Mouse (Mus musculus): Measurements from ENCODE around the gene Gm11937.
"Not testable (repeated sequence)": the region's sequence is repeated elsewhere in the genome, so short reads cannot be mapped to it uniquely, and the experiment has no call there.

The Gm11937 gene

DNA sequence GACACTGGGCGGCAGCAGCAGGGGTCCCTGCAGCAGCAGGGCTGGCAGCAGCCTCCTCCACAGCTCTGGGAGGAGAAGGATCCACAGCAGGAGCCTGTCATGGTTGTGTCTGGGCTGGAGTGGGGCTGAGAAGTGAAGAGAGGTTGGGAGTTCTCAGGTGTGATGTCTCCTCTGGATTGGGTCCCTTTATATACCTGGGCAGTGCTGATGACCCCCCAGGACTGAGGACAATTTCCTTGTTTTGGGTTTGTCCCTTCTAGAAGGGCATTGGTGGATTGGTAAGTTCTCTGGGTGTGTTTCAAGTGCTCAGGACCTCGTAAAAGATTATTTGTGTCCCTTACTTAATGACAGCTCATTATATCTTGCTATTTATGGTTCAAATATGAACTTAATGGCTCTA, at the start of gene Gm11937:
TSS of gene Gm11937 (minus strand) at position 101 of the 400 bp plus-strand sequence.
- not testable (repeated sequence) for DNase-seq (ENCODE audit: low spot score)

GRCm38 (mm10) chr11:99659256-99659655, 49.3 kb upstream of the Gm11937 start:
- DNase-seq (ENCODE audit: low spot score) = no peak

- DNase-seq (ENCODE audit: low spot score) = not testable (repeated sequence)
Observed at GRCm38 (mm10) chr11:99658467-99659010, 48.5 kb upstream of the Gm11937 start, which contains the start of gene Gm11563. Gene Gm11563 (minus strand): TSS chr11:99658960.

GRCm38 (mm10) chr11:99657051-99657450, 47.1 kb upstream of the Gm11937 start:
- no peak for DNase-seq (ENCODE audit: low spot score)

DNA sequence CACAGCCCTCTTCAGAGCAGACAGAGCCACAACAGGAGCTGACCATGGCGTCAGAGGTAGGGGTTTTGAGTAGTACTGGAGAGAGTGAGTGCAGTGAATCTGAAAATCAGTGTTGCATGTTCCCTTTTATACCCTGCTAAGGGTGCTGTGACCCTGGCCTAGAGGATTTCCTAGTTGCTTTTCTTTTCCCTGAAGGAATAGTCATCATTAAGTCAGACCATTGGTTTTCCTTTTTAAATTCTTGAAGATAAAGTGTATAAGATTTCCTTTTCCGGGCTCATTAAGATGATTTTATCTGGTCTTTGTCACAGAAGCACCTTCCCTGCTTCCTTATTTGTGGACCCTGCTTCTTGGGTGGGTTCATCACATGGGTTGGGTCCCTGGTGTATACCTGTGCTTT, 40.1 kb upstream of the Gm11937 start, which contains the start of gene Gm11555:
TSS of gene Gm11555 (minus strand) at position 101 of the 400 bp plus-strand sequence.
- DNase-seq (ENCODE audit: low spot score) = no peak

DNA sequence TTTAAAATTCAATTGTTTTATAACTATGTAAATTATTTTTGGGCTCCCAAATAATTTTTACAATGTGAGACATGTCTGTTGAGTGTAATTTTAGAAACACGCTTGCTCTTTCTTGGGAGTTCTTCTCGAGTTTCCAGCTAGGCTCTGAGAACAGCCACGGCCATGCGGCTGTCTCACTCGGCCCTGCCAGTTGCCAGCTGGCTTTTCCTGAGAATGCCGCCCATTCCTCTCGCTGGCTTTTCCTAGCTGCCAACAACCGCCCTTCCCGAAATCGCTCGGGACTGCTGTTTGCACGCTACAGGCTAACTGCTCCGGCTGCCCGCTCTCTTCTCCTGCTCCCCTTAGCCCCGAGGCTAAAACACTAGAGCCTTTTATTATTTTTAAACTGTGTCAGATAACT, 36.5 kb upstream of the Gm11937 start:
- DNase-seq (ENCODE audit: low spot score) = no peak

DNA sequence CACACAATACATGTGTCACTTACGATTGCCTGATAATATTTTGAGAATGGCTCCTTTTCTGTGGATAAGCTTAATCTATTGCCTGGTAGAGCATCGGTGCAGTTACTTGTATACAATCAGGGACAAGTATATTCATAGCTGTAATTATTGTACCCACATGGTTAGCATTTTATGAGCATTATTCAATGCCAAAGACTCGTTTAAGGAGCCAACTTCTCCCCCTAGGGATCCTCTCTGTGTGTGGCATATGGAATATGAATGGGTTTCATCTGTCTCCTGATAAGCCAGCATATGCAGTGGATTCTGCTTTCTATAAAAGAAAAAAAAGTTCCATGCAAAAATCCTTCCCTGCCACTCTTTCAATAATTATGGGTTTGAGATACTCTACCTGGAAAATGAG, 34.4 kb upstream of the Gm11937 start:
- DNase-seq (ENCODE audit: low spot score) = no peak

DNA sequence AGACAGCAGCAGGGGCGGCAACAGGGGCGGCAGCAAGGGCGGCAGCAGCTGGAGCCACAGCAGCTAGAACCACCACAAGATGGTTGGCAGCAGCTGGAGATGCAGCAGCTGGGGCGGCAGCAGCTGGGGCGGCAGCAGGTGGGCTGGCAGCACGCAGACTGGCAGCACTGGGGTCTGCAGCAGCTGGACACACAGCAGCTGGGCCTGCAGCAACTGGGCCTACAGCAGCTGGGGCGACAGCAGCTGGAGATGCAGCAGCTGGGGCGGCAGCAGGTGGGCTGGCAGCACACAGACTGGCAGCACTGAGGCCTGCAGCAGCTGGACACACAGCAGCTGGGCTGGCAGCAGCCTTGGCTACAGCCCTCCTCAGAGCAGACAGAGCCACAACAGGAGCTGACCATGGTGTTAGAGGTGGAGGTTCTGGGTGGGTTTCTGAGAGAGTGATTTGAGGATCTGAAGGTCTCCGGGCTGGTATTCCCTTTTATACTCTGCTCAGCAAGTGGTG, 33.7 kb upstream of the Gm11937 start, which contains the start of gene Krtap4-7:
TSS of gene Krtap4-7 (minus strand) at position 455 of the 505 bp plus-strand sequence.
- DNase-seq (ENCODE audit: low spot score) = not testable (repeated sequence)

GRCm38 (mm10) chr11:99640926-99641325, 30.9 kb upstream of the Gm11937 start:
- no peak for DNase-seq (ENCODE audit: low spot score)

DNA sequence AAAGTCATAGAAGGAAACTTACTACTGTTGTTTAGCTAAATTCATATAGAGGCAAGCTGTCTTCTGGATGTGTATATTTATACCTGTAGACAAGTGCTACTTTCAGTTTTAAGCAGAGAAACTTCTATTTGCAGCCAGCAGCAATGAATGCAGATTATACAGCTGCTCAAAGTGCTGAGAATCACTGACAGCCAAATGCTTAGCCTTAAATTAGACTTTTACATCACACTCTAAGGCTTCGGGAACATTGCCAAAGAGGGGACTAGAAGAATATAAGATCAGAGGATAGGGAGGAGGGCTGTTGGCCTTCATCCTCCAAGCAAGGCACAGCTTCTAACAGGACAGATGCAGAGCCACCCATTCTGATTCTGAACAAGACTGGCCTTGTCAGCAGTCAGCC, 27.1 kb upstream of the Gm11937 start:
- no peak for DNase-seq (ENCODE audit: low spot score)

GRCm38 (mm10) chr11:99634653-99635134, 24.7 kb upstream of the Gm11937 start, which contains the start of gene Krtap4-2:
Gene Krtap4-2 (minus strand): TSS chr11:99635084.
- DNase-seq (ENCODE audit: low spot score) = no peak

DNA sequence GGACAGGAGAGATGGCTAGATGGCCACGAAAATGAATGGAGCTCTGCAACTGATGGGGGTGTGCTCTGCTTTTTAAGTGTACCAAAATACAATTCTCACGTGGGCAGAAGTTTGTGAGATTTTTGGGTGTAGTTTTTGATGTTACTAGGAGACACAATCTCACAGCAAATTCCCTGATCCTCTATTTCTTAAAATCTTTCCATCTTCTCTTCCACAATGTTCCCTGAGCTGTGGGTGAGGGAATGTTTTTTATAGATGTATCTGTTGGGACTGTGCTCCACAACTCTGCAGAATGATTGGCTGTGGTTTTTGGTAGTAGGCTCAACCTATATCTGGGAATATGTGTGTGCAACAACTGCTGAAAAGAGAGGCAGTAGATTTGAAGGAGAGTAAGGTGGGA, 23.3 kb upstream of the Gm11937 start:
- DNase-seq (ENCODE audit: low spot score) = no peak

DNA sequence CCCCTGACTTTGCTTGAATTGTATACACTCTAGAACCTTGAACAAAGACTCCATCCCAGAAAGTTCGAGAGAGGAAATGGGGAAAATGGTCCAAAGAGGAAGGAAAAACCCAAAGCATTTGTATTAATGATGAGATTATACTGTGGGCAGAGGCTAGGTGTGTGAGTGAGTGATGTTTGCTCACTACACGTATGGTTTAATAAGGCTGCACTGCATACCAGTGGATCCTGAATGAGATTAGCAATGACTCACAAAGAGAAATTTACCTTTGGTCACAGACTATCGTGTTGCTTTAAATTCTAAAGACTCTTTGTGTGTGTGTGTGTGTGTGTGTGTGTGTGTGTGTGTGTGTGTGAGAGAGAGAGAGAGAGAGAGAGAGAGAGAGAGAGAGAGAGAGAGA, 20.9 kb upstream of the Gm11937 start:
- DNase-seq (ENCODE audit: low spot score) = no peak

- no peak for DNase-seq (ENCODE audit: low spot score)
Observed at GRCm38 (mm10) chr11:99628138-99628537, 18.1 kb upstream of the Gm11937 start, which contains the start of gene Krtap4-1. Gene Krtap4-1 (minus strand): TSS chr11:99628238.

GRCm38 (mm10) chr11:99620335-99620734, 10.3 kb upstream of the Gm11937 start, which contains the start of gene Gm11562:
Gene Gm11562 (minus strand): TSS chr11:99620435.
- no peak for DNase-seq (ENCODE audit: low spot score)

DNA sequence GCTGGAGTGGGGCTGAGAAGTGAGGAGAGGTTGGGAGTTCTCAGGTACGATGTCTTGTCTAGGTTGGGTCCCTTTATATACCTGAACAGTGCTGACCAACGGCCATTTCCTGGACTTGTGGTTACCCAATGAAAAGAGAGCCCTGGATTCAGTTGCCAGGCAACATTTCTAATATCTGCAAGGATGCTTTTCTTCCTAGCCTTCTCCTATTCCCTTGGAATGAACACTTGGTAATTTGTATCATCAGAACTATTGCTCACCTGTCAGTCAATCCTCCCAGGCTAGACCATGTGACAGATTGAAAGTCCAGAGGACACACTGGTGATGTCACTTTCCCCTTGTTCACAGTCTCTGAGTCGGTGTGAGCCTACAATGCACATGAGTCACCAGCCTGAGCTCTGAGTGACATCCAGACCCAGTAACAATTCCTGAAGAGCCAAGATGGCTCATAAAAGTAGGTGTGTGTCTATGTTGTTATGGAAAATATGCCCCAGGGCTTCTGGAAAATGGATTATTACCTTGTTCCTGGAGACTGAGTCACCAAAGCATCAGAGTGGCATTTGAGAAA, 4.9 kb upstream of the Gm11937 start, which contains the start of gene Krtap2-4:
TSS of gene Krtap2-4 (minus strand) at position 51 of the 568 bp plus-strand sequence.
- no peak for DNase-seq (ENCODE audit: low spot score)

DNA sequence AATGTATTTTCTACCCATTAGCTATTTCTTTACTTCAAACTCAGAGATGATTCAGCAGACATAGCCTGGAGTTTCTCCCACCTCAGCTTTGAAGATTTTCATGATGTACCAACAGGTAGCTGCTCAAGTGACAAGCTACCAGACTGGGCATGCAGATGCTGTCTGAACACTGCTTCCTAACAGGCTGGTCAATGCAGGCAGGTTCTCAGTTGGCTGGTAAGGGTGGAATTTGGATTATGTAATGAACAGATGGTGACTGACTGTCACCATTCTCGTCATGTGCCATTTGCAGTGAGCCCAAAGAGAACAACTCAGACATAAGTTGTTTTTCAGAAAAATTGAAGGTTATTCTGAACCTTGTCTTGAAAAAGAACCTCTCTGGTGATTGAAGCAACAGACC, 863 bp downstream of the Gm11937 start:
- no peak for DNase-seq (ENCODE audit: low spot score)

DNA sequence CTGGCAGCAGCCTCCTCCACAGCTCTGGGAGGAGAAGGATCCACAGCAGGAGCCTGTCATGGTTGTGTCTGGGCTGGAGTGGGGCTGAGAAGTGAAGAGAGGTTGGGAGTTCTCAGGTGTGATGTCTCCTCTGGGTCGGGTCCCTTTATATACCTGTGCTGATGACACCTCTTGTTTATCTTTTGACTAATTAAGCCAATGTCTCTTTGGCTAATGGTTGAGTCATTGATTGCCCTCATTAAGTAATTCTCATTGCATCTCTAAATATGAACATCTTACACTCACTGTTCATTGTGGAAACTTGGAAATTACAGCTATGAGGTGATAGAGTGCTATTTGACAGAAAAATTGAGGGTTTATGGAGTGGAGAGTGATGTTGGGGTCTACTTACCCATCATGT, 6.8 kb downstream of the Gm11937 start, which contains the start of gene Gm11938:
TSS of gene Gm11938 (minus strand) at position 101 of the 400 bp plus-strand sequence.
- not testable (repeated sequence) for DNase-seq (ENCODE audit: low spot score)

DNA sequence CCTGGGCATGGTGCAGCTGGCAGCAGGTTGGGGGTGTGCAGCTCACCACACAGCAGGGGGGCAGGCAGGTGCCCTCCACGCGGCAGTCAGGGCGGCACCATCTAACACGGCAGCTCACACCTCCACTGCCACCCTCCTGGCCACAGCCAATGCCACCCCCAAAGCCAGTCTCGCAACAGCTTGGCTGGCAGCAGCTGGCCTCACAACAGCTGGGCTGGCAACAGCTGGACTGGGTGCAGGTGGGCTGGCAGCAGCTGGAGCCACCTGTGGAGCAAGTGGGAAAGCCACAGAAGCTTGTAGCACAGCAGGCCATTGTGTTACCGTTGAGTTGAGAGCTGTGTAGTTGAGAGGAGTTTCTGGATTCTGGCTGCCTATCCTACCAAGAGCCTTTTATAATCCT, 12.2 kb downstream of the Gm11937 start, which contains the start of gene Krtap9-3:
TSS of gene Krtap9-3 (minus strand) at position 364 of the 400 bp plus-strand sequence.
- not testable (repeated sequence) for DNase-seq (ENCODE audit: low spot score)

DNA sequence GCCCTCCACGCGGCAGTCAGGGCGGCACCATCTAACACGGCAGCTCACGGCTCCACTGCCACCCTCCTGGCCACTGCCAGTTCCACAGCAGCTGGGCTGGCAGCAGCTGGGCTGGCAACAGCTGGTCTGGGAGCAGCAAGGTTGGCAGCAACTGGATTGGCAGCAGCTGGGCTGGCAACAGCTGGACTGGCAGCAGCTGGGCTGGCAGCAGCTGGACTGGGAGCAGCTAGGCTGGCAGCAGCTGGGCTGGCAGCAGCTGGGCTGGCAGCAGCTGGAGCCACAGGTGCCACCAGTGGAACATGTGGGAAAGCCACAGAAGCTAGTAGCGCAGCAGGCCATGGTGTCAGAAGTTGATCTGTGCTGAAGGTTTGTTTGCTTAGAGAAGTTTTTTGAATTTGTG, 19.0 kb downstream of the Gm11937 start, which contains the start of gene Krtap1-3:
TSS of gene Krtap1-3 (minus strand) at position 359 of the 400 bp plus-strand sequence.
- no peak for DNase-seq (ENCODE audit: low spot score)

DNA sequence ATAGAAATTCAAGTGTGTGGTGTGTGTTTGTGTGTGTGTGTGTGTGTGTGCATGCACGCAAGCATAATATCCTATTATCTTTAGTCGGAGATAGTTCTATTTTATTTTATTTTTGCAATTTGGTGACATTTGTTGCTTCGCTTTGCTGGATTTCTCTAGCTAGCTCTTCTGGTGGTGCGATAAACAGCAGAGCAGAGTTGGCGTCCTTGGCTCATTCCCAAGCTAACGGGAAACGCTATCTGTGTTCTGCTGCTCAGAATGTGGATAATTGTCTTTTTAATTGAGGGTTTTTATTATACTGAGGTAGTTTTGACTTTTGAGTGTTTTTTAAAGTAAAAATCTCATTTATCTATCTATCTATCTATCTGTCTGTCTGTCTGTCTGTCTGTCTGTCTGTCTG, 24.9 kb downstream of the Gm11937 start:
- DNase-seq (ENCODE audit: low spot score) = no peak

DNA sequence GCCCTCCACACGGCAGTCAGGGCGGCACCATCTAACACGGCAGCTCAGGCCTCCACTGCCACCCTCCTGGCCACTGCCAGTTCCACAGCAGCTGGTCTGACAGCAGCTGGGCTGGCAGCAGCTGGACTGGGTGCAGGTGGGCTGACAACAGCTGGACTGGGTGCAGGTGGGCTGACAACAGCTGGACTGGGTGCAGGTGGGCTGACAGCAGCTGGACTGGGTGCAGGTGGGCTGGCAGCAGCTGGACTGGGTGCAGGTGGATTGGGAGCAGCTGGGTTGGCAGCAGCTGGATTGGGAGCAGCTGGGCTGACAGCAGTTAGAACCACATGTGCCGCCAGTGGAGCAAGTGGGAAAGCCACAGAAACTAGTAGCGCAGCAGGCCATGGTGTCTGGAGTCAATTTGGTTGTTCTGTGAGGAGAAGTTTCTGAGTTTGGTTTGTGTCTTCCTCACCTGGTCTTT, 26.7 kb downstream of the Gm11937 start, which contains the start of gene Krtap1-4:
TSS of gene Krtap1-4 (minus strand) at position 410 of the 460 bp plus-strand sequence.
- DNase-seq (ENCODE audit: low spot score) = no peak

DNA sequence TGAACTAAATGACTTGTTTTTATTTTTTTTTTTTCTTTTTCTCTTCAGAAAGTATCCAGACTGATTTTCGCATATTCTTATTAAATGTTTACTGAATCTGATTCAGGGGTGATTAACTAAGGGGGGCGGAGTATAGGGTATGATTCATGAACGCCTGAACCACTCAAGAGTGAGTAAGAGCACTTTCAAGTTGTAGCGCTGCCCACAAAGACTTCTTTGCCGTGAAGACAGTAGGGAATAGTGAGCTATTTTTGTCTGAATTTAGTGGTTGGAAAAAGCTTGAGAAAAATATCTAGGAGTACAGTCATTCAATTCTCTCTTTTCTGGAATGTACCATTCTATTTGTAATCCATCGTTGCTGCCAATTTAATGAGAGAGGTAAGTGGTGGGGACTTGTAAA, 28.4 kb downstream of the Gm11937 start:
- DNase-seq (ENCODE audit: low spot score) = no peak
